Mouse (Mus musculus) thymus, adult 2 months (tissue): ENCODE measurements around the gene Slc22a17. TPM values are rescaled to one million over a fixed set of nuclear protein-coding genes. Genes with fewer than 3 reads are reported as not detected.

Source experiments
- DNase-seq: peaks from one replicate; pipeline ENCODE4 v3.0.0; 2021
- H3K27ac ChIP-seq: fragments of 200-500 bp; 2 replicates; pipeline ENCODE4 v1.5.1; 2012; ENCODE audit warnings: low read length, control low read depth; ENCODE audit not compliant: control insufficient read depth, insufficient read depth
- H3K27me3 ChIP-seq: fragments of 200-500 bp; 2 replicates; pipeline ENCODE4 v1.6.1; 2012; ENCODE audit warnings: mild to moderate bottlenecking, low read length, moderate library complexity, mixed read lengths; ENCODE audit not compliant: control insufficient read depth, insufficient read depth
- H3K36me3 ChIP-seq: fragments of 200-500 bp; 2 replicates; pipeline ENCODE4 v1.6.1; 2012; ENCODE audit warnings: mild to moderate bottlenecking, low read length, moderate library complexity; ENCODE audit not compliant: control insufficient read depth, insufficient read depth
- H3K4me1 ChIP-seq: fragments of 200-500 bp; replicated peaks from 2 replicates; pipeline ENCODE4 v1.6.1; 2012; ENCODE audit warnings: low read length; ENCODE audit not compliant: control insufficient read depth, insufficient read depth
- H3K4me3 ChIP-seq: fragments of 200-500 bp; 2 replicates; pipeline ENCODE4 v1.5.1; 2012; ENCODE audit warnings: mild to moderate bottlenecking, low read length, control low read depth, moderate library complexity; ENCODE audit not compliant: control insufficient read depth, insufficient read depth
- CTCF ChIP-seq: fragments of 200-500 bp; IDR thresholded peaks from 2 replicates; pipeline ENCODE4 v1.5.1; 2012; ENCODE audit warnings: mild to moderate bottlenecking, control low read depth, low read length, moderate library complexity, borderline replicate concordance; ENCODE audit not compliant: control insufficient read depth, poor library complexity, insufficient read depth; ENCODE audit errors: extremely low read depth
- POLR2A ChIP-seq: fragments of 200-500 bp; IDR thresholded peaks from 2 replicates; pipeline ENCODE4 v1.6.1; 2012; ENCODE audit warnings: mild to moderate bottlenecking, low read length, control low read depth, moderate library complexity; ENCODE audit not compliant: control insufficient read depth, poor library complexity, insufficient read depth; ENCODE audit errors: extremely low read depth
- WGBS: fragments of 180-500 bp; shearing (Covaris S2); methylation state at CpG from one replicate; pipeline ENCODE4 v1.1.7; 2018; 5-methylcytosine and 5-hydroxymethylcytosine counted together
- polyA plus RNA-seq: library from polyadenylated mRNA; depleted of rRNA; stranded (reverse); fragments of >200 nt; gene quantifications from 2 replicates; pipeline ENCODE4 v1.2.3, GENCODE M21; 2012

Slc22a17 gene
- polyA plus RNA-seq, 1 experiment: 29.9 TPM

DNA sequence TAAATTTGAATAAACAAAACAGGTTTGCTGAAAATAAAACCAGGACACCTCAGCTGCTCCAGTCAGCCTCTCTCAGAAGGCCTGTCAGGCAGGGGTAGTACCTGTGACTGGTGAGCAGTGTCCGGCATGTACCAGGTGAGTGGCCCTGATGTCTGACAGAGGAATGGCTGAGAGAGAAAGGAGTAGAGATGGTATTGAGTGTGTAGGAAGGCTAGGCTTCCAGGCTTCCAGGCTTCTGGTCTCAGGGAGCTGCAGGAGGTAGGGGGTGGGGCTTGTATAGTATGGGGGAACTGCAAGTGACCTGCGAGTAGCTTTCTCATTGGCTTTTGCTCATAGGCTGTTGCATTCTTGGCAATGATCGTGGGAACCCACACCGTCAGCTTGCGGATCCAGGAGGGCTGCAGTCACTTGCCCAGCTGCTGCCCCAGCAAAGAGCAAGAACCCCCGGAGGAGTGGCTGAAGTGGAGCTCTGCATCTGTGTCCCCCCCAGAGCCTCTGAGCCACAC is 19.8 kb upstream of the Slc22a17 start, which contains the start of gene Il25:
Gene Il25, plus strand, starts transcription at position 51 of the 506 bp plus-strand sequence.
- no peaks in the 10 kb centered on the region for H3K36me3 ChIP-seq
- no peaks in the 10 kb centered on the region for H3K4me1 ChIP-seq
- WGBS: 84% methylated on average over 6 of the region's 6 CpGs
- DNase-seq: no peak
- no peak within 1 kb of the TSS for H3K27ac ChIP-seq
- no peaks in the 10 kb centered on the region for H3K27me3 ChIP-seq
- no peak within 1 kb of the TSS for H3K4me3 ChIP-seq
- TF ChIP-seq POLR2A (no peak), CTCF (no peak)

DNA sequence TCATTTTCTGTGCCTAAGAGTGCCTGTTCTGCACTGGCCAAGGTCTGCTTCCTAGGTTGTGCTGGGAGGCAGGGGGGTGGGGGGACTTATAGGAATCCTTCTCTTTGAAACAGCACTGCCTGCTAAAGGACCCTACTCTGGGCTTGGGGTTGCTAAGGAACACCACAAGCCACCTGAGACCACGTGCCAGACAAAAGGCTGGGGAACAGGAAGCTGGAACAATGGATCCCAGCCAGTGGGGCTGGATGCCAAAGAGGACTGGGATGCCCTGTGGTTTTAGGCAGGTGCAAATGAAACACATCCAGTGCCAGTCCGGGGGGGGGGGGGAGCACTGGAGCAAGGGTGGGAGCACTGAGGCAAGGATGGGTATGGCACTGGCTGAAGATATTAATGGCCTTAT is 17.5 kb upstream of the Slc22a17 start:
- DNase-seq: no peak
- Histone ChIP-seq H3K4me3 (no peak overlapping the region), H3K4me1 (no peaks in the 10 kb centered on the region), H3K36me3 (no peaks in the 10 kb centered on the region), H3K27ac (no peak overlapping the region), H3K27me3 (peaks cover 8% of the 10 kb centered on the region)
- no peak for TF ChIP-seq CTCF
- TF ChIP-seq POLR2A: no peak
- WGBS: 27% methylated on average over 2 of the region's 2 CpGs

DNA sequence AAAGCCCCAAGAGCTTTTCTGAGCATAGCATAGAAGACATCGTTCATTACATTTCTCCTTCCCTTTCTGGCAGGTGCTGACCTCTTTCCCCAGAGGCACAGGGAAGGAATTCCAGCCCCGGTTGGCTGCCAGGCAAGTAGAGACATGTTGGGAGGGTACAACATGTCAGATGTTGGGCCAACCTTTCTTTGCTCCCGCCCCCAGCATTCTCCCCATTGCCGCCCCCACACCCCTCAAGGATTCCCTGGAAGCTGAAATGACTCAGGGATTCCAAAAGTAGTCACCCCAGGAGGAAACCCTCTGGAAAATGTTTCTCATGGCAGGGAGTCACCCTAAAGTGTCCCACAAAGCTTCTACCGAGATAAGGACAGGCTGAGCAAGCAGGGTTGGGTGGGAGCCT is 16.9 kb upstream of the Slc22a17 start:
- Histone ChIP-seq H3K27ac (no peak overlapping the region), H3K4me3 (no peak overlapping the region), H3K36me3 (no peaks in the 10 kb centered on the region), H3K27me3 (peaks cover 10% of the 10 kb centered on the region), H3K4me1 (no peaks in the 10 kb centered on the region)
- WGBS: 83% methylated on average over 5 of the region's 5 CpGs
- no peak for DNase-seq
- TF ChIP-seq POLR2A (no peak), CTCF (no peak)

DNA sequence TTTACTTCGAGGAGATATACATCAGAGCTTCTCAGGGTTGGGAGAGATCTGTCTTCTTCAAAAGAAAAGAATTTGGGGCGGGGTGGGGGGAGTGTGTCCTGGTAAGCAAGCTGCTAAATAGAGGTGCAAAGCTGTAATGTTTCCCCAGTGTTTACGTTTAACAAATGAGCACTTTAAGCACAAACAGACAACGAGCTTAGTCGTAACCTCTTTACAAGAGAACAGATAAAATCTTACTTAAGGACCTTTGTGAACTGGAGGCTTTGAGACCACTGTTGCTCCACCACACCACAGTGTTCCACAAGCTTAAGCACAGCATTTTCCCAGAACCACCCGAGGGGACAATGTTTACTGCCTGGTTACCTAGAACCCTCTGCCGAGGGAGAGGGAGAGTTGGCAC is 14.4 kb upstream of the Slc22a17 start:
- no peaks in the 10 kb centered on the region for H3K36me3 ChIP-seq
- 41% methylated on average over 7 of the region's 7 CpGs for WGBS
- no peaks in the 10 kb centered on the region for H3K4me1 ChIP-seq
- H3K27me3 ChIP-seq: peaks cover 10% of the 10 kb centered on the region
- no peak for DNase-seq
- no peak for TF ChIP-seq CTCF
- TF ChIP-seq POLR2A: no peak
- no peak overlapping the region for H3K4me3 ChIP-seq
- no peak overlapping the region for H3K27ac ChIP-seq

DNA sequence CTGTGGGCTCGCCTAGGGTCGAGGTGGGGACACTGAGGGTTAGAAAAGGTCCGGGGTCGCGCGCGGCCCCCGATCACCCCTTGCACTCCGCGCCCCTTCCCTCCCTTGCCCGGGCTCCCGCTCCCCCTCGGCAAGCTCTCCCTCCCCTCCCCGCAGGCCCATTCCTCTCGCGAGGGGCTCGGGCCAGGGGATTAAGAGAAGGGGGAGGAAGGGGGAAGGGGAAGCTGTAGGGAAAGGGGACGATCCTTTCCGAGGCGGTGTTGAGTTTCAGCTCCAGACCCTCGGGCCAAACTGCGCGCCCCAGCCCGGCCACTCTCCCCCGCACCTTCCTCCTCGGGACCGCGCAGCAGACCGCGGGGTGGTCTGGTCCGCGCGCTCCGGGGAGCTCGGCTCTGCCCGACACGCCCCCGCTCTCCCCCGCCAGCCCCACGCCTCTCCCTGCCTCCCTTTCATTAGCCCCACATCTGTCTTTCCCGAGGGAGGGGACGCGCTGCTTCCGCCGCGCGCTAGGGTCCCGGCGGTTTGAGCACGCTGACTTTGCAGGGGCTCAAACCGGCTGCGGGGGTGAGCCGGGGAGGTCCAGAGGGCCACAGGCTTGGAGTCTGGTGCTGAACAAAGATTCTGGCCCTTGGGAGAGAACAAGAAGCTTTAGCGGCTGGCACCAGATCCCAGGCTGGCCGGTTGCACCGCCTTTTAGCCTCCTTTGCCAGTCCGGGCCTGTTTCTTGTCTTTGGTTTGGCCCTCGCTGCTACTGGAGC is 13.6 kb upstream of the Slc22a17 start:
- Histone ChIP-seq H3K4me1 (no peaks in the 10 kb centered on the region), H3K36me3 (no peaks in the 10 kb centered on the region), H3K27me3 (peaks cover 10% of the 10 kb centered on the region), H3K4me3 (peak overlapping the region; percentile 11), H3K27ac (no peak overlapping the region)
- TF ChIP-seq POLR2A: no peak
- no peak for TF ChIP-seq CTCF
- no peak for DNase-seq
- 4% methylated on average over 56 of the region's 58 CpGs for whole genome bisulfite sequencing

DNA sequence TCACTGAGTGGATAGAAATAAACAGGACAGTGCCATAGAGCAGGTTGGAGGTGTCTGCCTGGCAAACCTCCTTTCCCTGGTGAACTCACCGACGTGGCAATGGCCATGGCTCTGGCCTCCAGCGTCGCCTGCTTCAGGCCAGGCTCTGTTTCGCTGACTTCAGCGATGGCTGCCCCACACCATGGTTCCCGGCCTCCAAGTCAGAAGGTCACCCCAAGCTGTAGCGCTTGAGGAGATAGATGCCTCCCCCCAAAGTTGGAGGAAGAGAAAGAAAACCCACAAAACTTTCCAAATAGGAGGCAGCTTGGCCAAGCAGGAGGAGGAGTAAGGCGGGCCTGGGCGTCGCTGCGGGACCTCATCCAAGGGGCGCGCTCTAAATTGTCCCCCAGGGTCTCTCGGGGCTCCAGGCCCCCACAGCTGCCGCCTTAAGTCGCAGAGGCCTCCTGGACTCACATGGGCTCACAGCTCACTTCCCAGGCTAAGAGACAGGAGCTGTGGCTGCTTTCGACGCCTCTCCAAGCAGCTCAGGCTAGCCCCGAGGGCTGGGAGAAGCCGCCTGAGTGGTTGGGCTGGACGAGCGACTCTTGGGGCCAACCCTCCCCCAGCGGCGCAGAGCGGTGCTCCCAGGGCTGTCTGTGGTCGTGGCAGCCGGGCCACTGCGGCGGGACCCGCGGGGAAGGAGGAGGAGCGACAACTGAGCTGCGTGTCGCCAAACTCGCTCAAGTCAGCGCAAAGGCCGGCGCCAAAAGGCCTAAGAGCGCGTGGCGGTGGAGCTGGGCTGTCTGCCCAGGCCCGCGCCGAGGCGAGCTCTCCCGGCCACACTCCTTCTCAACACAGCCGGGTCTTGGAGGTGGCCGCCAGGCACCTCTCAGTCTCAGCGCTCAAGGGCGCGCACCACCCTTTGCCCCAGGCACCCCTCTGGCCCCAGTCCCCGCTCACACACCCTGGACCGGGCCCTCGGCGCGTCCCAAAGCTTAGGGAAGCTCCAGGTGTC is 12.7 kb upstream of the Slc22a17 start, which contains the start of gene Efs:
Gene Efs, minus strand, starts transcription at position 778 of the 994 bp plus-strand sequence.
- WGBS: 15% methylated on average over 57 of the region's 57 CpGs
- Histone ChIP-seq H3K4me1 (no peaks in the 10 kb centered on the region), H3K36me3 (no peaks in the 10 kb centered on the region), H3K27me3 (peaks cover 10% of the 10 kb centered on the region), H3K4me3 (peak within 1 kb of the TSS; percentile 11), H3K27ac (peak within 1 kb of the TSS; percentile 4; the same call in 1 of the 2 replicates)
- no peak for TF ChIP-seq POLR2A
- TF ChIP-seq CTCF: no peak
- no peak for DNase-seq
